Mouse (Mus musculus): ENCODE results near the gene Slc25a38.

Slc25a38 gene

GRCm38 (mm10) chr9:120149222-120149828 is 39.2 kb downstream of the Slc25a38 start, which contains the start of gene Mobp:
Mobp (plus strand) TSS chr9:120149707.
- no peak for DNase-seq (ENCODE audit: low spot score)

- no peak for DNase-seq (ENCODE audit: low spot score)
These were observed 41.0 kb downstream of the Slc25a38 start for GRCm38 (mm10) chr9:120151152-120151551.

- no peak for DNase-seq (ENCODE audit: low spot score)
These were observed 41.8 kb downstream of the Slc25a38 start for GRCm38 (mm10) chr9:120151906-120152399.

GRCm38 (mm10) chr9:120158047-120158446 is 47.9 kb downstream of the Slc25a38 start:
- no peak for DNase-seq (ENCODE audit: low spot score)

- no peak for DNase-seq (ENCODE audit: low spot score)
These were observed 53.7 kb downstream of the Slc25a38 start for GRCm38 (mm10) chr9:120163862-120164261.

GRCm38 (mm10) chr9:120167826-120168225 is 57.7 kb downstream of the Slc25a38 start:
- no peak for DNase-seq (ENCODE audit: low spot score)

GRCm38 (mm10) chr9:120171295-120171694 is 61.1 kb downstream of the Slc25a38 start:
- DNase-seq (ENCODE audit: low spot score): peak; percentile 73
